15 mouse cellular contexts compared by ENCODE assay signal in genomic region chr10:44425013-44425412, GRCm38 (mm10).
DNase-seq lines count a peak whose midpoint lies in the region; ATAC-seq and TF ChIP-seq lines count a peak whose summit lies in the region.
"Had no signal": no experiment of that assay in that cellular context is flagged by ENCODE, and none has a peak within 500 bp of the region (broad histone marks: within the 10 kb centered on the region; RNA-seq: fewer than 3 reads in every experiment).

No protein-coding gene starts in this region.

- H3K27ac ChIP-seq in kidney, embryonic 16.5 days (ENCODE audit: low read length), result no peak overlapping the region
- H3K27ac ChIP-seq in ES-E14 (ENCODE audit: insufficient read depth, low read depth, low read length, poor library complexity, severe bottlenecking), result no peak overlapping the region
- H3K27ac ChIP-seq in midbrain, embryonic 14.5 days (replicated peaks; ENCODE audit: low read depth, low read length), result no peak overlapping the region
- H3K27ac ChIP-seq: embryonic facial prominence, embryonic 15.5 days; layer of hippocampus, adult 2 months had no signal

- H3K4me3 ChIP-seq in kidney, embryonic 16.5 days (ENCODE audit: low read length), result no peak overlapping the region
- H3K4me3 ChIP-seq in ES-E14 (ENCODE audit: insufficient read depth in 1 of 2, low read depth in 1 of 2, low read length in 2 of 2, poor library complexity in 1 of 2, severe bottlenecking in 1 of 2), result no peak overlapping the region
- no peak overlapping the region for H3K4me3 ChIP-seq in midbrain, embryonic 14.5 days (replicated peaks; ENCODE audit: low read depth, low read length)
- H3K4me3 ChIP-seq: embryonic facial prominence, embryonic 15.5 days; layer of hippocampus, adult 2 months; myocyte had no signal

- ATAC-seq in kidney, embryonic 16.5 days (ENCODE audit: low FRiP score, low TSS enrichment), result no peak
- ATAC-seq in midbrain, embryonic 14.5 days (ENCODE audit: low FRiP score, low TSS enrichment), result no peak
- ATAC-seq: forebrain, embryonic 14.5 days had no signal

- no peaks in the 10 kb centered on the region for H3K9me3 ChIP-seq in kidney, embryonic 16.5 days (ENCODE audit: low read length)
- H3K9me3 ChIP-seq in ES-E14 (ENCODE audit: control insufficient read depth, insufficient read depth, low read depth, low read length), result no peaks in the 10 kb centered on the region
- no peaks in the 10 kb centered on the region for H3K9me3 ChIP-seq in midbrain, embryonic 14.5 days (ENCODE audit: control insufficient read depth, low read length)
- H3K9me3 ChIP-seq: embryonic facial prominence, embryonic 15.5 days had no signal

- H3K4me1 ChIP-seq in kidney, embryonic 16.5 days (ENCODE audit: insufficient read depth, low read length), result no peaks in the 10 kb centered on the region
- H3K4me1 ChIP-seq in ES-E14 (ENCODE audit: control insufficient read depth in 2 of 2, insufficient read depth in 2 of 2, low read length in 2 of 2, poor library complexity in 1 of 2), result peaks cover 5 to 25% of the 10 kb centered on the region in 2 experiments; a peak in 3 of 4 replicates
- 0 out of 2 replicates have a peak, but pooled peaks cover 3% of the 10 kb centered on the region for H3K4me1 ChIP-seq in midbrain, embryonic 14.5 days (ENCODE audit: control insufficient read depth, insufficient read depth, low read length)
- H3K4me1 ChIP-seq: embryonic facial prominence, embryonic 15.5 days had no signal

- in situ Hi-C loops in ES-E14 (cut with MboI; ENCODE audit: low sequenced_read_pairs in 2 of 2, unreplicated experiment in 2 of 2), result no loop called here

- peak; percentile 4 for DNase-seq in cerebellum, adult 8-10 months
- no peak for DNase-seq in cerebellum, adult 11 months
- peak; percentile 22 to 52 for DNase-seq in kidney, adult 8-10 months
- DNase-seq in ES-E14 (ENCODE audit: low read depth, low spot score), result no peak
- DNase-seq in cerebellum, postnatal 25 days, result peak; percentile 59 to 75
- DNase-seq in midbrain, embryonic 14.5 days, result no peak
- DNase-seq in layer of hippocampus, postnatal 36 days, result no peak
- DNase-seq: gastrocnemius, postnatal 25 days; right cerebral cortex, postnatal 25 days; thymus, postnatal 25 days had no signal

- H3K27me3 ChIP-seq in kidney, embryonic 16.5 days (ENCODE audit: insufficient read depth, low read length), result no peaks in the 10 kb centered on the region
- no peaks in the 10 kb centered on the region for H3K27me3 ChIP-seq in midbrain, embryonic 14.5 days (ENCODE audit: control insufficient read depth, insufficient read depth, low read length)
- H3K27me3 ChIP-seq: embryonic facial prominence, embryonic 15.5 days had no signal

- no peaks in the 10 kb centered on the region for H3K36me3 ChIP-seq in kidney, embryonic 16.5 days (ENCODE audit: insufficient read depth, low read length)
- no peaks in the 10 kb centered on the region for H3K36me3 ChIP-seq in ES-E14 (ENCODE audit: control insufficient read depth, insufficient read depth, low read length, poor library complexity, severe bottlenecking)
- H3K36me3 ChIP-seq in midbrain, embryonic 14.5 days (ENCODE audit: control insufficient read depth, insufficient read depth, low read length), result no peaks in the 10 kb centered on the region
- H3K36me3 ChIP-seq: embryonic facial prominence, embryonic 15.5 days had no signal

- no peak overlapping the region for H3K9ac ChIP-seq in kidney, embryonic 16.5 days (replicated peaks; ENCODE audit: low read length)
- no peak overlapping the region for H3K9ac ChIP-seq in ES-E14 (ENCODE audit: insufficient read depth, low read depth, low read length, poor library complexity, severe bottlenecking)
- H3K9ac ChIP-seq in midbrain, embryonic 14.5 days (replicated peaks; ENCODE audit: low read length), result no peak overlapping the region
- H3K9ac ChIP-seq: embryonic facial prominence, embryonic 15.5 days had no signal

- H3K4me2 ChIP-seq in kidney, embryonic 16.5 days (replicated peaks; ENCODE audit: low read depth, low read length), result no peak overlapping the region
- no peak overlapping the region for H3K4me2 ChIP-seq in midbrain, embryonic 14.5 days (ENCODE audit: low read length)
- H3K4me2 ChIP-seq: embryonic facial prominence, embryonic 15.5 days had no signal

- 66% methylated on average over 6 of the region's 6 CpGs for WGBS in kidney, embryonic 16.5 days
- WGBS in midbrain, embryonic 14.5 days, result 85% methylated on average over 6 of the region's 6 CpGs

TF ChIP-seq in ES-E14, 5 proteins besides CTCF, POLR2A, EP300 and RAD21:
- peak; percentile 41; the same call in 1 of the 2 replicates for TF ChIP-seq MAFK (IDR thresholded peaks at IDR 0.05; ENCODE audit: insufficient read depth, low read depth, low read length)
- TF ChIP-seq ZNF384 (IDR thresholded peaks at IDR 0.05; ENCODE audit: low read depth, low read length), result no peak

Comparison
In these comparisons a context has a peak if more than half of its experiments do, and no peak if none do; other contexts are left out.
1. DNase-seq: peak in cerebellum, adult 8-10 months (single experiment), kidney, adult 8-10 months (2 of 2) and cerebellum, postnatal 25 days (2 of 2); none in cerebellum, adult 11 months (single experiment), ES-E14 (single experiment), midbrain, embryonic 14.5 days (single experiment) and layer of hippocampus, postnatal 36 days (0 of 2).